ENCODE assay signal across 19 mouse cellular contexts in genomic region chr13:53192286-53192685, GRCm38 (mm10).
DNase-seq lines count a peak whose midpoint lies in the region; ATAC-seq and TF ChIP-seq lines count a peak whose summit lies in the region.
"Had no signal": no experiment of that assay in that cellular context is flagged by ENCODE, and none has a peak within 500 bp of the region (broad histone marks: within the 10 kb centered on the region; RNA-seq: fewer than 3 reads in every experiment).

No protein-coding gene starts in this region.

- H3K4me3 ChIP-seq in heart, embryonic 12.5 days = no peak overlapping the region
- H3K4me3 ChIP-seq in kidney, embryonic 15.5 days (replicated peaks) = no peak overlapping the region
- no peak overlapping the region for H3K4me3 ChIP-seq in embryonic fibroblast, embryonic 13.5 days (ENCODE audit: insufficient read depth, low read length)
- H3K4me3 ChIP-seq in limb, embryonic 14.5 days (replicated peaks; ENCODE audit: low read length) = no peak overlapping the region
- H3K4me3 ChIP-seq: forebrain, embryonic 12.5 days; left cerebral cortex, adult 2 months; midbrain, embryonic 10.5 days; neural tube, embryonic 12.5 days had no signal

- no peaks in the 10 kb centered on the region for H3K36me3 ChIP-seq in heart, embryonic 12.5 days
- H3K36me3 ChIP-seq in kidney, embryonic 15.5 days = no peaks in the 10 kb centered on the region
- no peaks in the 10 kb centered on the region for H3K36me3 ChIP-seq in limb, embryonic 14.5 days (ENCODE audit: control insufficient read depth, insufficient read depth, low read length)
- H3K36me3 ChIP-seq: forebrain, embryonic 12.5 days; midbrain, embryonic 10.5 days; neural tube, embryonic 12.5 days had no signal

- no peak overlapping the region for H3K9ac ChIP-seq in heart, embryonic 12.5 days
- no peak overlapping the region for H3K9ac ChIP-seq in kidney, embryonic 15.5 days
- H3K9ac ChIP-seq in limb, embryonic 14.5 days (ENCODE audit: low read depth, low read length, severe bottlenecking) = no peak overlapping the region
- H3K9ac ChIP-seq: forebrain, embryonic 12.5 days; lung, embryonic 14.5 days; neural tube, embryonic 12.5 days had no signal

- intact Hi-C loops in heart, postnatal 36 days (cut with DNase I) = no loop called here

- H3K4me1 ChIP-seq in heart, embryonic 12.5 days (replicated peaks) = peaks cover 65% of the 10 kb centered on the region
- H3K4me1 ChIP-seq in kidney, embryonic 15.5 days = peaks cover 63% of the 10 kb centered on the region
- H3K4me1 ChIP-seq in embryonic fibroblast, embryonic 13.5 days (ENCODE audit: control insufficient read depth, insufficient read depth, low read length) = peaks cover 26% of the 10 kb centered on the region
- H3K4me1 ChIP-seq in limb, embryonic 14.5 days (ENCODE audit: control insufficient read depth, insufficient read depth, low read length) = peaks cover 66% of the 10 kb centered on the region

- H3K27ac ChIP-seq in heart, embryonic 12.5 days (ENCODE audit: poor library complexity, severe bottlenecking) = peak overlapping the region; percentile 13; the same call in 1 of the 2 replicates
- H3K27ac ChIP-seq in kidney, embryonic 15.5 days = no peak overlapping the region; the same call in 1 of the 2 replicates
- peak overlapping the region; percentile 23 for H3K27ac ChIP-seq in embryonic fibroblast, embryonic 13.5 days (ENCODE audit: insufficient read depth, low read length)
- H3K27ac ChIP-seq in limb, embryonic 14.5 days (replicated peaks; ENCODE audit: low read depth, low read length) = peak overlapping the region; percentile 2; the same call in 1 of the 2 replicates
- H3K27ac ChIP-seq: forebrain, embryonic 12.5 days; left cerebral cortex, adult 2 months; midbrain, embryonic 10.5 days; neural tube, embryonic 12.5 days had no signal

- 81% methylated on average over 6 of the region's 6 CpGs for whole genome bisulfite sequencing in heart, embryonic 12.5 days
- WGBS in kidney, embryonic 15.5 days = 85% methylated on average over 6 of the region's 6 CpGs
- WGBS in limb, embryonic 14.5 days = 70% methylated on average over 6 of the region's 6 CpGs

- no peak overlapping the region for H3K4me2 ChIP-seq in heart, embryonic 12.5 days
- no peak overlapping the region for H3K4me2 ChIP-seq in kidney, embryonic 15.5 days
- H3K4me2 ChIP-seq in limb, embryonic 14.5 days (replicated peaks; ENCODE audit: low read depth, low read length, severe bottlenecking) = no peak overlapping the region
- H3K4me2 ChIP-seq: forebrain, embryonic 12.5 days; heart, embryonic 11.5 days; lung, embryonic 14.5 days; neural tube, embryonic 12.5 days had no signal

- DNase-seq in heart, postnatal 36 days = no peak
- peak; percentile 24 for DNase-seq in kidney, adult 9 months
- no peak for DNase-seq in limb, embryonic 14.5 days (ENCODE audit: low spot score)
- no peak for DNase-seq in cerebellum, adult 18-20 months
- DNase-seq in adrenal gland, adult 2 months = no peak
- DNase-seq: cerebellum, postnatal 14 days; gastrocnemius, postnatal 25 days; lung, embryonic 14.5 days; lung, postnatal 4 days; thymus, adult 2 months had no signal

- no peak for TF ChIP-seq CTCF in embryonic fibroblast, embryonic 13.5 days (IDR thresholded peaks at IDR 0.05; ENCODE audit: borderline replicate concordance, insufficient read depth, low read length)

- H3K9me3 ChIP-seq in heart, embryonic 12.5 days (replicated peaks) = no peaks in the 10 kb centered on the region
- H3K9me3 ChIP-seq in kidney, embryonic 15.5 days (replicated peaks) = no peaks in the 10 kb centered on the region
- no peaks in the 10 kb centered on the region for H3K9me3 ChIP-seq in limb, embryonic 14.5 days (ENCODE audit: control insufficient read depth, low read length)
- H3K9me3 ChIP-seq: forebrain, embryonic 12.5 days; midbrain, embryonic 10.5 days; neural tube, embryonic 12.5 days had no signal

- TF ChIP-seq POLR2A in embryonic fibroblast, embryonic 13.5 days (IDR thresholded peaks at IDR 0.05; ENCODE audit: low read depth, low read length) = no peak
- TF ChIP-seq POLR2A in limb, embryonic 14.5 days (IDR thresholded peaks at IDR 0.05; ENCODE audit: borderline replicate concordance, extremely low read depth, insufficient read depth, insufficient read length) = no peak

- ATAC-seq in heart, embryonic 12.5 days (ENCODE audit: insufficient number of reproducible peaks, low FRiP score) = no peak
- no peak for ATAC-seq in kidney, embryonic 15.5 days (replicated peaks; ENCODE audit: low FRiP score)
- no peak for ATAC-seq in limb, embryonic 14.5 days (ENCODE audit: low FRiP score, low read depth)
- ATAC-seq: inflammation-experienced regulatory T-cells, adult 6 months had no signal

- no peaks in the 10 kb centered on the region for H3K27me3 ChIP-seq in heart, embryonic 12.5 days (replicated peaks)
- peaks cover 6% of the 10 kb centered on the region; the same call in 1 of the 2 replicates for H3K27me3 ChIP-seq in kidney, embryonic 15.5 days
- H3K27me3 ChIP-seq in limb, embryonic 14.5 days (ENCODE audit: control insufficient read depth, insufficient read depth, low read length) = no peaks in the 10 kb centered on the region
- H3K27me3 ChIP-seq: forebrain, embryonic 12.5 days had no signal
